Mouse (Mus musculus) spleen, adult 2 months (tissue): ENCODE data around the gene Ttyh2.

Source experiments
- CTCF ChIP-seq: fragments of 200-500 bp; IDR thresholded peaks from 2 replicates; pipeline ENCODE4 v1.5.1; 2011; ENCODE audit warnings: mild to moderate bottlenecking, inconsistent platforms; ENCODE audit not compliant: insufficient read depth, insufficient read length, insufficient replicate concordance; ENCODE audit errors: extremely low read depth
- POLR2A ChIP-seq: fragments of 200-500 bp; IDR thresholded peaks from 2 replicates; pipeline ENCODE4 v1.6.1; 2011; ENCODE audit warnings: low read depth, low read length, inconsistent platforms

DNA sequence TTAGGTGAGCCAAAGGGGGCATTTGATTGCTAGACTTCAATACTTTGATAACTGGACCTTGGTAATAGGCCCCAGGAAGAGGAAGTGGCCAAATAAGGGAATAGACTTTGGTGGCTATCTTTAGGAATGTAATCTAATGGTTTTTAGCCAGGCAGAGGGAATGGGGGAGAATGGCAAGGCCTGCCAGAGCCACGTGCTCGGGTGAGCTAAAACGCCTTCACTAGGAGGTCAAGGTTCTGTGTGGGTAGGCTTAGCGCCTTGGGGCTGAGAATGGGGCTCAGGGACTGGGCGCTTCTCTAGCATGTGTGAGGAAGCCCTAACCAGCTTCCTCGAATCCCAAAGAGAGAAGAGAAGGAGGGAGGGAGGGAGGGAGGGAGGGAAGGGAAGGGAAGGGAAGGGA lies 48.2 kb upstream of the Ttyh2 start:
- TF ChIP-seq POLR2A (no peak), CTCF (no peak)
